Mouse (Mus musculus) E14TG2a.4 (cell line): ENCODE measurements around the gene Gda.

ENCODE experiments used
- CTCF ChIP-seq: conservative IDR thresholded peaks from 2 replicates; pipeline ENCODE4 v1.5.1; 2014; ENCODE audit warnings: low read length
- NANOG ChIP-seq: IDR thresholded peaks from 2 replicates; pipeline ENCODE4 v1.6.1; 2014; ENCODE audit warnings: borderline replicate concordance, low read length, mixed read lengths
- POU5F1 ChIP-seq: IDR thresholded peaks from 2 replicates; pipeline ENCODE4 v1.6.1; 2014; ENCODE audit warnings: low read length, borderline replicate concordance

DNA sequence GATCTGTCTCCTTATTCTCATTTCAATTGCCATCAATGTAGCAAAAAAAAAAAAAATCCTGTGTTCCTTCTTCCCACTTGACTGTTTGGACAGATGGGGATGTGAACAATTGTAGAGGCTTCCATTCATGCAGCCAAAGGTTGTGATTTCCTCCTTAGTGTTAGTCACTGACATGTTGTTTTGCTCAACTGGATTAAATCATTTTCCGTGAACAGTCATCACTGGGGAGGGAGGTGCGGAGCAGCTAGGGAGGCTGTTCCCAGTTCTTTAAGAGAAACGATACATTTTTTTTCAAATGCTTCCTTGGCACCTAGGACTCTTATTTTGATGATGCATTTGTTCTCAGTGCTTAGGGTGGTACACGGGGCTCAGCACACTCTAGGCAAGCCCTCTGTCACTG is 15.8 kb downstream of the Gda start:
- TF ChIP-seq CTCF = no peak
- no peak for TF ChIP-seq NANOG
- no peak for TF ChIP-seq POU5F1
